Mouse (Mus musculus) bone marrow macrophage, adult 2 months (primary cell): ENCODE results near the gene Ifi204. TPM values are rescaled to one million over a fixed set of nuclear protein-coding genes. Genes with fewer than 3 reads are reported as not detected.
"Not testable (repeated sequence)": the region's sequence is repeated elsewhere in the genome, so short reads cannot be mapped to it uniquely, and the experiment has no call there.

Source experiments
- H3K27ac ChIP-seq: 2 replicates; pipeline ENCODE4 v1.5.1; 2012; ENCODE audit warnings: low read depth, low read length; ENCODE audit not compliant: insufficient read depth
- H3K4me1 ChIP-seq: 2 replicates; pipeline ENCODE4 v1.6.1; 2012; ENCODE audit warnings: low read length; ENCODE audit not compliant: control insufficient read depth, insufficient read depth
- H3K4me3 ChIP-seq: 2 replicates; pipeline ENCODE4 v1.5.1; 2012; ENCODE audit warnings: mild to moderate bottlenecking, low read length, moderate library complexity; ENCODE audit not compliant: insufficient read depth
- CTCF ChIP-seq: IDR thresholded peaks from 2 replicates; pipeline ENCODE4 v1.5.1; 2012; ENCODE audit warnings: low read depth, mild to moderate bottlenecking, low read length, moderate library complexity
- POLR2A ChIP-seq: IDR thresholded peaks from 2 replicates; pipeline ENCODE4 v1.6.1; 2012; ENCODE audit warnings: mild to moderate bottlenecking, low read depth, low read length, borderline replicate concordance
- polyA plus RNA-seq: library from polyadenylated mRNA; stranded (reverse); fragments of >200 nt; gene quantifications from 2 replicates; pipeline ENCODE4 v1.2.4, GENCODE M21; 2012; ENCODE audit not compliant: missing spikeins, insufficient read depth, insufficient read length

Ifi204 gene
- polyA plus RNA-seq, result 232 and 235 TPM in 2 replicates

GRCm38 (mm10) chr1:173766848-173767617 is at the start of gene Ifi204:
Gene Ifi204 (minus strand): TSS chr1:173766943.
- peak within 1 kb of the TSS; percentile 33 for H3K4me3 ChIP-seq
- not testable (repeated sequence) for H3K4me1 ChIP-seq
- peak within 1 kb of the TSS; percentile 80 for H3K27ac ChIP-seq

- peak overlapping the region; percentile 47 for H3K27ac ChIP-seq
- not testable (repeated sequence) for H3K4me3 ChIP-seq, H3K4me1 ChIP-seq
Measured at GRCm38 (mm10) chr1:173809294-173809693, 42.6 kb upstream of the Ifi204 start.

- H3K27ac ChIP-seq, result peak overlapping the region; percentile 84
- not testable (repeated sequence) for H3K4me3 ChIP-seq, H3K4me1 ChIP-seq
Measured at GRCm38 (mm10) chr1:173802689-173803281, 36.0 kb upstream of the Ifi204 start.

GRCm38 (mm10) chr1:173802207-173802606 is 35.5 kb upstream of the Ifi204 start:
- Histone ChIP-seq H3K4me3 (peak overlapping the region; percentile 53), H3K27ac (peak overlapping the region; percentile 84)
- H3K4me1 ChIP-seq, result not testable (repeated sequence)

GRCm38 (mm10) chr1:173801791-173802190 is 35.0 kb upstream of the Ifi204 start:
- peak overlapping the region; percentile 84 for H3K27ac ChIP-seq
- peak overlapping the region; percentile 53 for H3K4me3 ChIP-seq

GRCm38 (mm10) chr1:173773457-173773856 is 6.7 kb upstream of the Ifi204 start:
- not testable (repeated sequence) for H3K4me3 ChIP-seq, H3K27ac ChIP-seq, H3K4me1 ChIP-seq

More at GRCm38 (mm10) chr1:173801791-173802190, 35.0 kb upstream of the Ifi204 start:
- H3K4me1 ChIP-seq, result not testable (repeated sequence)

- H3K4me1 ChIP-seq, H3K4me3 ChIP-seq, H3K27ac ChIP-seq: not testable (repeated sequence)
Measured at GRCm38 (mm10) chr1:173760032-173760431, 6.7 kb downstream of the Ifi204 start.

GRCm38 (mm10) chr1:173742262-173742661 is 24.5 kb downstream of the Ifi204 start:
- H3K27ac ChIP-seq, result peak overlapping the region; percentile 100
- H3K4me1 ChIP-seq, result peaks cover 17% of the 10 kb centered on the region
- no peak for TF ChIP-seq POLR2A
- TF ChIP-seq CTCF, result no peak
- H3K4me3 ChIP-seq, result no peak overlapping the region

GRCm38 (mm10) chr1:173741656-173742055 is 25.1 kb downstream of the Ifi204 start, which contains the start of gene Ifi207:
Gene Ifi207 (minus strand): TSS chr1:173741747.
- Histone ChIP-seq H3K4me1 (peaks cover 18% of the 10 kb centered on the region), H3K4me3 (peak within 1 kb of the TSS; percentile 84), H3K27ac (peak within 1 kb of the TSS; percentile 100)
- TF ChIP-seq POLR2A, result no peak
- TF ChIP-seq CTCF, result no peak

- peak overlapping the region; percentile 42; the same call in 1 of the 2 replicates for H3K27ac ChIP-seq
- peak overlapping the region; percentile 50 for H3K4me3 ChIP-seq
- no peak for TF ChIP-seq POLR2A
- no peak for TF ChIP-seq CTCF
- H3K4me1 ChIP-seq, result peaks cover 22% of the 10 kb centered on the region
Measured at GRCm38 (mm10) chr1:173740537-173740936, 26.2 kb downstream of the Ifi204 start.

- H3K27ac ChIP-seq, result peak overlapping the region; percentile 16
- no peak for TF ChIP-seq POLR2A
- TF ChIP-seq CTCF, result no peak
- H3K4me1 ChIP-seq, result peaks cover 8% of the 10 kb centered on the region
- H3K4me3 ChIP-seq, result no peak overlapping the region
Measured at GRCm38 (mm10) chr1:173736986-173737385, 29.8 kb downstream of the Ifi204 start.

GRCm38 (mm10) chr1:173735015-173735414 is 31.7 kb downstream of the Ifi204 start:
- not testable (repeated sequence) for H3K27ac ChIP-seq, H3K4me1 ChIP-seq, H3K4me3 ChIP-seq
